Mouse (Mus musculus) intestine, embryonic 16.5 days (tissue): ENCODE results near the gene Islr2. TPM values are rescaled to one million over a fixed set of nuclear protein-coding genes. Genes with fewer than 3 reads are reported as not detected.

Source experiments
- ATAC-seq: fragments of 200-750 bp; cut with Nextera tagmentation; 2 replicates; pipeline ENCODE4 v1.8.0; 2017; ENCODE audit warnings: moderate TSS enrichment, moderate library complexity
- H3K27ac ChIP-seq: fragments of 300-500 bp; sonication (generic); 2 replicates; pipeline ENCODE4 v1.5.1; 2014; ENCODE audit warnings: mild to moderate bottlenecking, low read length
- H3K27me3 ChIP-seq: fragments of 300-500 bp; sonication (generic); replicated peaks from 2 replicates; pipeline ENCODE4 v1.6.1; 2014; ENCODE audit warnings: low read length, control low read depth, mixed read lengths; ENCODE audit not compliant: control insufficient read depth, insufficient read depth
- H3K36me3 ChIP-seq: fragments of 300-500 bp; sonication (generic); 2 replicates; pipeline ENCODE4 v1.6.1; 2014; ENCODE audit warnings: low read length, control low read depth; ENCODE audit not compliant: control insufficient read depth, insufficient read depth
- H3K4me1 ChIP-seq: fragments of 300-500 bp; sonication (generic); 2 replicates; pipeline ENCODE4 v1.6.1; 2014; ENCODE audit warnings: low read length, control low read depth, mixed read lengths; ENCODE audit not compliant: control insufficient read depth, insufficient read depth
- H3K4me2 ChIP-seq: fragments of 300-500 bp; sonication (generic); 2 replicates; pipeline ENCODE4 v1.6.1; 2014; ENCODE audit warnings: low read depth, low read length, control low read depth
- H3K4me3 ChIP-seq: fragments of 300-500 bp; sonication (generic); 2 replicates; pipeline ENCODE4 v1.5.1; 2014; ENCODE audit warnings: mild to moderate bottlenecking, low read length
- H3K9ac ChIP-seq: fragments of 300-500 bp; sonication (generic); 2 replicates; pipeline ENCODE4 v1.6.1; 2014; ENCODE audit warnings: low read depth, low read length
- H3K9me3 ChIP-seq: fragments of 300-500 bp; sonication (generic); 2 replicates; pipeline ENCODE4 v1.6.1; 2016; ENCODE audit warnings: low read length, control low read depth; ENCODE audit not compliant: control insufficient read depth
- WGBS: fragments of 180-500 bp; shearing (Covaris S2); extraction: QIAGEN DNeasy Blood & Tissue Kit; methylation state at CpG from one replicate; pipeline ENCODE4 v1.1.7; 2014; 5-methylcytosine and 5-hydroxymethylcytosine counted together
- microRNA-seq: library from miRNA; unstranded; fragments of <30 nt; microRNA quantifications from one replicate; pipeline ENCODE4, GENCODE M21; 2016
- polyA plus RNA-seq: library from polyadenylated mRNA; unstranded; fragments of >200 nt; fragmentation: Nextera tagmentation; extraction: Ambion mirVana; gene quantifications from 2 replicates; pipeline ENCODE4 v1.2.1, GENCODE M21; 2015

Gene Islr2
- polyA plus RNA-seq, 1 experiment from 2014 or later = 0.83 TPM

DNA sequence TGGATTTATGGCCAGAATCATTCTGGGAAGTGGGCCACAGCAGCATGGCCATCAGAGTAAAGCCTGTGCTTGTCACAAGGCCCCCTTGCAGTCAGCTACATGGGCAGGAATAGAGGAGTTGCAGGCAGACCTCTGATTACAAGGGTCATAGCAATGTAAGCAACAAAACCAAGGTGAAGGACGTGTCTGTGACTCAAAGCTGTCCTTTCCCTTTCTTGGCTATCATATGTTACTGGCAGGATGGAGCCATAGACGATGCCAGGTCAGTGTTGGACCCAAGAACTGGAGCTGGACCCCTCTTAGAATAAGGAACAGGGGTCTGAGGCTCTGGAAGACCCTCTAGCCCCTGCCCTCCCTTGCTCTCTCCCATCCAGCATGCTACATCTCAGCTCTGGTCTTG lies 55.3 kb downstream of the Islr2 start:
- WGBS = 63% methylated on average over 2 of the region's 2 CpGs
- H3K9ac ChIP-seq = no peak overlapping the region
- no peak overlapping the region for H3K4me2 ChIP-seq
- H3K27ac ChIP-seq = no peak overlapping the region
- no peak for ATAC-seq
- peaks cover 9% of the 10 kb centered on the region; the same call in 1 of the 2 replicates for H3K4me1 ChIP-seq
- H3K36me3 ChIP-seq = no peaks in the 10 kb centered on the region
- H3K27me3 ChIP-seq = no peaks in the 10 kb centered on the region
- H3K4me3 ChIP-seq = no peak overlapping the region
- H3K9me3 ChIP-seq = no peaks in the 10 kb centered on the region

Small RNAs within 50 kb of the gene (microRNA-seq; reads per million reads assigned to microRNA genes)
- gene Mir6385 = not detected

Other genes starting within 250 kb of the Islr2 start
- 6.4 and 22.4 TPM in 2 replicates for gene Cyp11a1, start 197.9 kb downstream of the Islr2 start, polyA plus RNA-seq
- 2.6 and 3.3 TPM in 2 replicates for gene Stra6, start 140.5 kb downstream of the Islr2 start, polyA plus RNA-seq
- gene Ccdc33, start 85.5 kb downstream of the Islr2 start, polyA plus RNA-seq = 0.39 and 0.82 TPM in 2 replicates
- gene Islr, start within 50 bp of the Islr2 start, polyA plus RNA-seq = 70.7 and 77.5 TPM in 2 replicates
- 12.4 and 13.7 TPM in 2 replicates for gene Pml, start 45.5 kb upstream of the Islr2 start, polyA plus RNA-seq
- gene Stoml1, start 48.8 kb upstream of the Islr2 start, polyA plus RNA-seq = 21.1 and 22.4 TPM in 2 replicates
- gene Loxl1, start 108.9 kb upstream of the Islr2 start, polyA plus RNA-seq = 19.1 and 24.5 TPM in 2 replicates
- gene Tbc1d21, start 166.1 kb upstream of the Islr2 start, polyA plus RNA-seq = not detected in 2 replicates